Mouse (Mus musculus) bone marrow, adult 2 months (tissue): ENCODE measurements at regions not wholly inside any gene's neighbourhood (a gene's known extent, or its start where the extent isn't known, plus 50 kb on each side); places are given as distances from the start of the nearest gene placed in this dataset.
A peak's percentile ranks its signal among the peaks of the same experiment; 100 is the strongest.

Source experiments
- H3K27ac ChIP-seq: fragments of 200-500 bp; 2 replicates; pipeline ENCODE4 v1.5.1; 2012; ENCODE audit warnings: low read depth, mild to moderate bottlenecking, control low read depth, inconsistent platforms, low read length; ENCODE audit not compliant: control insufficient read depth, poor library complexity, insufficient read depth
- H3K4me1 ChIP-seq: fragments of 200-500 bp; 2 replicates; pipeline ENCODE4 v1.6.1; 2011; ENCODE audit warnings: low read length; ENCODE audit not compliant: control insufficient read depth, insufficient read depth
- H3K4me3 ChIP-seq: fragments of 200-500 bp; replicated peaks from 2 replicates; pipeline ENCODE3; 2011; ENCODE audit warnings: mild to moderate bottlenecking, low read depth, low read length, control low read depth; ENCODE audit not compliant: control insufficient read depth
- CTCF ChIP-seq: fragments of 200-500 bp; IDR thresholded peaks from 2 replicates; pipeline ENCODE4 v1.5.1; 2011; ENCODE audit warnings: low read length, control low read depth; ENCODE audit not compliant: control insufficient read depth, insufficient read depth
- POLR2A ChIP-seq: fragments of 200-500 bp; IDR thresholded peaks from 2 replicates; pipeline ENCODE4 v1.6.1; 2011; ENCODE audit warnings: low read depth, mild to moderate bottlenecking, control low read depth, low read length, borderline replicate concordance; ENCODE audit not compliant: control insufficient read depth
- WGBS: fragments of 180-500 bp; shearing (Covaris S2); methylation state at CpG from one replicate; pipeline ENCODE4 v1.1.7; 2018; 5-methylcytosine and 5-hydroxymethylcytosine counted together

- TF ChIP-seq CTCF = no peak
- TF ChIP-seq POLR2A = no peak
- no peak overlapping the region for H3K27ac ChIP-seq
- H3K4me1 ChIP-seq = peaks cover 8% of the 10 kb centered on the region
- 3% methylated on average over 7 of the region's 7 CpGs for WGBS
- no peak overlapping the region for H3K4me3 ChIP-seq
These were observed 161.2 kb upstream of the Spdye4c start for GRCm38 (mm10) chr2:128429786-128430185.

GRCm38 (mm10) chr2:128430776-128431291 lies 160.2 kb upstream of the Spdye4c start:
- H3K4me1 ChIP-seq = peaks cover 8% of the 10 kb centered on the region
- TF ChIP-seq POLR2A (no peak), CTCF (no peak)
- no peak overlapping the region for H3K27ac ChIP-seq
- no peak overlapping the region for H3K4me3 ChIP-seq
- 50% methylated on average over 9 of the region's 9 CpGs for WGBS

DNA sequence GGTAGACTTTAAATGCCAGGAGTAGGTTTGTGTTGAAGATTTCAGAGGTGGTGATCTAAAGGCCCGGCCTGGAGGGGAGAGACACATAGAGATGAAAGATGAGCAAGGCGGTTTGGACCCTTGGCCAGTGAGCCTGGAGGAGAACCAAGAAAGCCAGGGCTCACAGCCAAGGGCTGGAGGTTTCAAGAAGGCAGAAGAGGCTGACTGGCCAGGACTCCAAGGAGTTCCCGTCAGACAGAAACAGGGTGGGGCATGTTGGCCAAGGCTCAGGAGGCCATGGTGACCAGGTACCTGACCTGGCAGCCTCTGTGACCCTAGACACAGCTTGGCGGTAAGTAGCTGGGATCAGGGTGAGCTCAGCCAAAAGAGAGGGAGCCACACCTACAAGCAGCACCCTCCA lies 159.3 kb upstream of the Spdye4c start:
- Histone ChIP-seq H3K27ac (peak overlapping the region; percentile 27), H3K4me1 (peaks cover 9% of the 10 kb centered on the region; the same call in 1 of the 2 replicates), H3K4me3 (no peak overlapping the region)
- WGBS = 75% methylated on average over 4 of the region's 4 CpGs
- TF ChIP-seq CTCF (no peak), POLR2A (no peak)

DNA sequence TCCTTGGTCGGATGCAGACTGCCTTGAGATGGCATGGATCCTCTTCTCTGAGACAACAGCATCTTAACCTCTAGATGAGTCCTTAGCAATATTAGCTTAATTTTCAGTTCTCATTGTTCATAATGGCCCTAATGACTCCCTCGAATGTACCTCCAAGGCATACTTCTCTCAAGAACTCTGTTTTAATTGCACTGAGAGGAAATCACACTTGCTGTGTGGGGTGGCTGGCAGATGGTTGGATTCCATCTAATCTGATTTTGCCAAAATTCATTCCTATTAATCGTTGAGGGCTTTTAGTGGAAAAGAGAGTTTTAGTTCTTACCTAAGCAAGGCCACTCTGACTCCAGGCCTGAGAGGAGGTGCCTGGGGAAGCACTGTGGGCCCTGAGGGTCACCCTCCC lies 158.3 kb upstream of the Spdye4c start:
- Histone ChIP-seq H3K4me3 (no peak overlapping the region), H3K4me1 (peaks cover 9% of the 10 kb centered on the region; the same call in 1 of the 2 replicates), H3K27ac (no peak overlapping the region)
- no peak for TF ChIP-seq POLR2A
- TF ChIP-seq CTCF = no peak
- 68% methylated on average over 3 of the region's 3 CpGs for WGBS

GRCm38 (mm10) chr2:128433553-128434081 lies 157.4 kb upstream of the Spdye4c start:
- 81% methylated on average over 9 of the region's 9 CpGs for WGBS
- Histone ChIP-seq H3K4me3 (no peak overlapping the region), H3K4me1 (peaks cover 14% of the 10 kb centered on the region; the same call in 1 of the 2 replicates), H3K27ac (no peak overlapping the region)
- TF ChIP-seq POLR2A = no peak
- TF ChIP-seq CTCF = no peak

- TF ChIP-seq CTCF = no peak
- TF ChIP-seq POLR2A = no peak
- peaks cover 15% of the 10 kb centered on the region; the same call in 1 of the 2 replicates for H3K4me1 ChIP-seq
- 68% methylated on average over 11 of the region's 11 CpGs for WGBS
These were observed 156.6 kb upstream of the Spdye4c start for GRCm38 (mm10) chr2:128434200-128434977.

GRCm38 (mm10) chr2:128436378-128436777 lies 154.6 kb upstream of the Spdye4c start:
- WGBS = 53% methylated on average over 3 of the region's 3 CpGs
- H3K27ac ChIP-seq = peak overlapping the region; percentile 44; the same call in 1 of the 2 replicates
- H3K4me3 ChIP-seq = no peak overlapping the region
- peaks cover 14% of the 10 kb centered on the region; the same call in 1 of the 2 replicates for H3K4me1 ChIP-seq
- no peak for TF ChIP-seq CTCF
- TF ChIP-seq POLR2A = no peak

More at GRCm38 (mm10) chr2:128434200-128434977, 156.6 kb upstream of the Spdye4c start:
- no peak overlapping the region for H3K4me3 ChIP-seq
- no peak overlapping the region for H3K27ac ChIP-seq

DNA sequence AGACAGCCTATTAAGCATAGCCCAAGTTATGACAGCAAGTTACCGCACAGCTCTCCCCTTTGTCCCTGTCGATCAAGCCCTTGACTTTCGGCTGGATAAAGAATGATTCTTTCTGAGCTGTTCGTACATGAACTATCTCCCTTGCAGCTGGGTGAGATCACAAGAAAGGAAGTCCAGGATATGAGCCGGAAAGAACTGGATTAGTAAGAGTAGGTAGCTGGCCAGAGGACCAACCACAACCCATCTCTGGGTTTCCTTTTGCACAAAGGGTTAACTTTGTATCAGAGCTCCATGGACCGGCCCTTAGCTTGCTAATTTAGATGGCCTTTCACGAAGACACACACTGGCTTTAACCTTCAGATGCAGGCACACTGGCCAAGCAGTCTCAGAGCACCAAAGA lies 153.3 kb upstream of the Spdye4c start:
- TF ChIP-seq POLR2A (no peak), CTCF (no peak)
- 44% methylated on average over 7 of the region's 7 CpGs for WGBS
- Histone ChIP-seq H3K4me3 (no peak overlapping the region), H3K4me1 (peaks cover 11% of the 10 kb centered on the region; the same call in 1 of the 2 replicates), H3K27ac (no peak overlapping the region)
